Mouse (Mus musculus): Measurements from ENCODE around the gene Chd3.

GRCm38 (mm10) chr11:69321580-69321979, 47.6 kb downstream of the Chd3 start:
- TF ChIP-seq POLR2A (IDR thresholded peaks at IDR 0.05; ENCODE audit: insufficient read depth, low read depth, low read length): no peak
- TF ChIP-seq CTCF (IDR thresholded peaks at IDR 0.05; ENCODE audit: insufficient read depth, low read depth, low read length): no peak

All from olfactory bulb, adult 2 months (tissue).